Mouse (Mus musculus): Measurements from ENCODE around the gene Gnmt. TPM values are rescaled to one million over a fixed set of nuclear protein-coding genes. Genes with fewer than 3 reads are reported as not detected.

Gene Gnmt
- total and polyA plus RNA-seq, 3 experiments: 2.8 to 4.4 (median 3.3) TPM

DNA sequence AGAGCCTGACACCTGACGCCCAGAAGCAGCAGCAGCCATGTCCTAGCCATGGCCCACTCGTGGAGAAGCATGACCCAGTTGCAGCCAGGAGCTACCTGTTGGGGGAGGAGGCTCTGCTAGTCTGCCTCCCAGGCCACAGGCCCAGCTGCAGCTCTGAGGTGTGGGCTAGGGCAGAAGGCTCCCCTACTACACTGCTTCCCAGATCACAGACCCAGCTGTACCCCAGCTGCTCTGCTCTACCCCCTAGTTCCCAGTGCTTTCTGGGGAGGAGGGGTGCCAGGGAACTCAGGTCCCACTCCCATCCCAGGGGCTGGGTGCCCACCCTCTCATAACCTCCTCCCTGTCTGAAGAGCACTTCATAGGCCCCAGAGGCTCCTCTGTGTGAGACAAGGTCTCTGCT is 34.6 kb upstream of the Gnmt start, which contains the start of gene Ptcra:
TSS of gene Ptcra (minus strand) at position 169 of the 400 bp plus-strand sequence.
- WGBS: 73% methylated on average over 2 of the region's 2 CpGs
- DNase-seq: no peak
- intact Hi-C loops (cut with DNase I): no loop called here
- Histone ChIP-seq H3K79me2 (replicated peaks; ENCODE audit: control insufficient read depth, insufficient read depth, low read length) (no peaks in the 10 kb centered on the region), H3K36me3 (ENCODE audit: control insufficient read depth, insufficient read depth, low read length) (no peaks in the 10 kb centered on the region), H3K27me3 (ENCODE audit: control insufficient read depth, insufficient read depth, low read length) (no peaks in the 10 kb centered on the region), H3K27ac (no peak within 1 kb of the TSS), H3K9ac (ENCODE audit: low read depth, low read length) (no peak within 1 kb of the TSS), H3K4me1 (ENCODE audit: control insufficient read depth, insufficient read depth, low read length) (no peaks in the 10 kb centered on the region), H3K4me3 (no peak within 1 kb of the TSS)
- TF ChIP-seq POLR2A (IDR thresholded peaks at IDR 0.05; ENCODE audit: insufficient read depth, low read depth, low read length): no peak
- no peak for TF ChIP-seq EP300 (IDR thresholded peaks at IDR 0.05; ENCODE audit: insufficient read depth, low read depth, low read length)
- no peak for TF ChIP-seq CTCF (IDR thresholded peaks at IDR 0.05)

DNA sequence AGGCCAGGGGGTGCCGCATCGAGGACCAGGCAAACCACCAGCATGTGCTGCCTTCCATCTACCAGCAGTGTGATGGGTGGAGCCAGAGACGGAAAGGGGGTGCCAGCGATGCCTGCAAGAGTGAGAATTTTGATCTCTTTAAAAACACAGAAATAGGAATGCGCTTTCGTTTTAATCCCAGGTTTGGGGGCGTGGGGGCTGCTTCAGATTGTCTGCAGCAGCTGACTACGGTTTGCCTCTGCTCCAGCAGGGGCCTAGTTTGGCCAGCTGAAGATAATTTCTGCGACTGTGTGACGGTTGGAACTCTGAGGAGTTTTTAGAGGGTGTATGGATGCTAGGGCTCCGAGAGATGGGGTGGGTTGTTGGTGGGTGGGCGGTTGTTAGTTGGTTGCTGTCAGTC is 29.8 kb upstream of the Gnmt start:
- H3K36me3 ChIP-seq (ENCODE audit: control insufficient read depth, insufficient read depth, low read length): no peaks in the 10 kb centered on the region
- H3K9ac ChIP-seq (ENCODE audit: low read depth, low read length): no peak overlapping the region
- H3K4me3 ChIP-seq: no peak overlapping the region
- H3K79me2 ChIP-seq (replicated peaks; ENCODE audit: control insufficient read depth, insufficient read depth, low read length): no peaks in the 10 kb centered on the region
- DNase-seq: no peak
- intact Hi-C loops (cut with DNase I): no loop called here
- H3K27ac ChIP-seq: no peak overlapping the region
- no peaks in the 10 kb centered on the region for H3K27me3 ChIP-seq (ENCODE audit: control insufficient read depth, insufficient read depth, low read length)
- no peaks in the 10 kb centered on the region for H3K4me1 ChIP-seq (ENCODE audit: control insufficient read depth, insufficient read depth, low read length)
- TF ChIP-seq CTCF (IDR thresholded peaks at IDR 0.05) (no peak), POLR2A (IDR thresholded peaks at IDR 0.05; ENCODE audit: insufficient read depth, low read depth, low read length) (no peak), EP300 (IDR thresholded peaks at IDR 0.05; ENCODE audit: insufficient read depth, low read depth, low read length) (no peak)
- 76% methylated on average over 12 of the region's 12 CpGs for WGBS

DNA sequence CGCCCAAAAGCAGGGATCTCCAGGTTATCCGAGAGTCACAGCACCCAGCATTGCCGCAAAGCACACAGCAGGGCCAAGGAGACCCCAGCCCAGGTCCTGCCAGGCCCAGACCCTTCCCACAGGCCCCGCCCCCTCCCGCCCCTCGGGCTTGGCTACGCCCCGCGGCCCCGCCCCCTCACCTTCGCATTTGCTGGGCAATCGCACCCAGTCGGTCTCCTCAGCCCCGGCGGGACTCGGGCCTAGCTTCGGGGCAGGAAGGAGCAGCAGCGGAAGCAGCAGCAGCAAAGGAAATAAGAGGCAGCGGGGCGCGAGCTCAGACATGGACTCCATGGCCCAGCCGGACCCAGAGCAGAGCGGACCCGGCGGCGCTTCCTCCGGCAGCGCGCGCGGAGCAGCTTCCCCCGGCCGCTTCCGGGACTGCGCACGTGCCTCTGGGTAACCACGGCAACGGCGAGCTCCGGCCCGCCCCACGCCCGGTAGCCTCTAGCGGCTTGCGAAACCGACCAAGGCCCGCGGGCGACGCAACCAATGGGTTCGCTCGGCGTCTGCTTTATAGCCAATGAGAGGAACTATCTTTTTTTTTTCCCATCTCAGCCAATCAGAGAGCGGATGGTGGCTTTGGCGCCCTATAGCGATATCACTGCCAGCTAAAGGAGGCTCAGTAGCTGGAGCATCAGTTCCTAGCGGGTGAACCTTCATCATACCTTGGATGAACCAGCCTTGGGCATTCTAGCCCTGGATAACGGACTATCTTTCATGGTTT is 23.0 kb upstream of the Gnmt start, which contains the start of gene Cnpy3:
TSS of gene Cnpy3 (minus strand) at position 421 of the 763 bp plus-strand sequence.
- peaks cover 4% of the 10 kb centered on the region for H3K4me1 ChIP-seq (ENCODE audit: control insufficient read depth, insufficient read depth, low read length)
- DNase-seq: peak; percentile 94 to 98
- peak within 1 kb of the TSS; percentile 79 for H3K9ac ChIP-seq (ENCODE audit: low read depth, low read length)
- peak within 1 kb of the TSS; percentile 88 for H3K4me3 ChIP-seq
- no peaks in the 10 kb centered on the region; the same call in 1 of the 2 replicates for H3K79me2 ChIP-seq (replicated peaks; ENCODE audit: control insufficient read depth, insufficient read depth, low read length)
- TF ChIP-seq EP300 (IDR thresholded peaks at IDR 0.05; ENCODE audit: insufficient read depth, low read depth, low read length) (no peak), CTCF (IDR thresholded peaks at IDR 0.05) (no peak), POLR2A (IDR thresholded peaks at IDR 0.05; ENCODE audit: insufficient read depth, low read depth, low read length) (peak; percentile 61)
- under 1% methylated on average over 58 of the region's 58 CpGs for WGBS
- no peaks in the 10 kb centered on the region for H3K27me3 ChIP-seq (ENCODE audit: control insufficient read depth, insufficient read depth, low read length)
- intact Hi-C loops (cut with DNase I): loop anchor here (1.0 to 5.0 kb wide), 2 partner anchors 20 to 40 kb away; partner anchors contain the start of genes 2310039H08Rik and Pex6
- H3K27ac ChIP-seq: peak within 1 kb of the TSS; percentile 84
- H3K36me3 ChIP-seq (ENCODE audit: control insufficient read depth, insufficient read depth, low read length): no peaks in the 10 kb centered on the region

DNA sequence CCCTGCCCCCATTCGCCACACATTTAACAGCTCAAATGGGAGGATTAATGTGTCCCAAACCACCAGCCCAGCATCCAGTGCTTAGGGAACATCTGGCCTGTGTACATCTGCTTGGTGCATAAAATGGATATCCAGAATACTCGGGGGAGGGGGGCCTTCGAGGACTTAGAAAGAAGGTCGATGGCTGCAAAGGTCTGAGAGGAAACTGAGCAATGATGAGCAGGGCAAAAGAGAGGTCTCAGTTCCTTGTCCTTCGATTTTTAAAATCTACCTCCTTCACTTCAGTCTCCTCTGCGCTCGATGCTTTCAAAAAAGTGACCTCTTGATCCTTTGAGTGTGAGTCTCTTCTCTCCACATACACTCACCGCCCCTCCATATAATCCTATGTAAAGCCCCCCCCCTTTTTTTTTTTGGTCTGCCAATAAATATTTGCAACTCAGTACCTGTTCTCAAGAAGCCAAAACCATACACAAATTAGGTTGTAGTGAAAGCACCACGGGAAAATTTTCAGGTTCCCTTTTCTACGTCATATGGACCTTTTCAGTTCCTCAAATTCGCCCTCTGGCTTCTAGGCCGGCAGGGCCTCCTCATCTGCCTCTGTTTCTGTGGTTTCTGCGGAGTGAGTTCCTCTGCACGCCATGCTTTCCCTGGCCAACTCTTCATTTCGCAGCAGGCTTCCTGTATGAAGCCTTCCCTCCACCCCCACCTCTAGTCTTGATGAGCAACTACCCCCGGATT is 22.3 kb upstream of the Gnmt start:
- intact Hi-C loops (cut with DNase I): loop anchor here (5.0 kb wide), 1 partner anchor 39 kb away; the partner anchor contains the start of gene Pex6
- Histone ChIP-seq H3K79me2 (replicated peaks; ENCODE audit: control insufficient read depth, insufficient read depth, low read length) (no peaks in the 10 kb centered on the region; the same call in 1 of the 2 replicates), H3K27me3 (ENCODE audit: control insufficient read depth, insufficient read depth, low read length) (no peaks in the 10 kb centered on the region), H3K9ac (ENCODE audit: low read depth, low read length) (peak overlapping the region; percentile 79), H3K36me3 (ENCODE audit: control insufficient read depth, insufficient read depth, low read length) (no peaks in the 10 kb centered on the region), H3K4me3 (peak overlapping the region; percentile 88), H3K4me1 (ENCODE audit: control insufficient read depth, insufficient read depth, low read length) (peaks cover 4% of the 10 kb centered on the region), H3K27ac (peak overlapping the region; percentile 84)
- TF ChIP-seq POLR2A (IDR thresholded peaks at IDR 0.05; ENCODE audit: insufficient read depth, low read depth, low read length) (no peak), EP300 (IDR thresholded peaks at IDR 0.05; ENCODE audit: insufficient read depth, low read depth, low read length) (0 out of 2 replicates have a peak, but pooled peaks have one; percentile 14), CTCF (IDR thresholded peaks at IDR 0.05) (no peak)
- WGBS: 23% methylated on average over 16 of the region's 16 CpGs
- DNase-seq: no peak

DNA sequence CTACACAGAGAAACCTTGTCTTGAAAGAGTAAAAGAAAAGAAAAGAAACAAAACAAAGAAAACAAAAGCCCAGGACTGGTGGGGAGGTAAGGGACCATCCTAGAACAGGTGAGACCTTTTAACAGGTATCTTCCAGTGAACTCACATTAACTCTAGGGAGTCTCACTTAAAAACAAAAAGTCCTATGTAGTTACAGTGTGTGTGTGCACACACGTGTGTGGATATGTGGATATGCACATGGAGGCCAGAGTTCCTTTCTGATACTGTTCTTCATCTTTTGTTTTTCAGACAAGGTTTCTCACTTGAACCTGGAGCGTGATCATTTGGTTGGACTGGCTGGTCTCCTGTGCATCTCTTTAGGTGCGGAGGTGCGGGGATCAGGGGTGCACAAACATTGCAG is 21.6 kb upstream of the Gnmt start:
- intact Hi-C loops (cut with DNase I): loop anchor here (5.0 kb wide), 1 partner anchor 38 kb away; the partner anchor contains the start of gene Pex6
- no peak for DNase-seq
- Histone ChIP-seq H3K36me3 (ENCODE audit: control insufficient read depth, insufficient read depth, low read length) (no peaks in the 10 kb centered on the region), H3K9ac (ENCODE audit: low read depth, low read length) (no peak overlapping the region), H3K27me3 (ENCODE audit: control insufficient read depth, insufficient read depth, low read length) (no peaks in the 10 kb centered on the region), H3K79me2 (replicated peaks; ENCODE audit: control insufficient read depth, insufficient read depth, low read length) (no peaks in the 10 kb centered on the region; the same call in 1 of the 2 replicates), H3K27ac (no peak overlapping the region; the same call in none of the 2 replicates), H3K4me3 (no peak overlapping the region), H3K4me1 (ENCODE audit: control insufficient read depth, insufficient read depth, low read length) (peaks cover 4% of the 10 kb centered on the region)
- 90% methylated on average over 4 of the region's 4 CpGs for WGBS
- TF ChIP-seq EP300 (IDR thresholded peaks at IDR 0.05; ENCODE audit: insufficient read depth, low read depth, low read length) (no peak), CTCF (IDR thresholded peaks at IDR 0.05) (no peak), POLR2A (IDR thresholded peaks at IDR 0.05; ENCODE audit: insufficient read depth, low read depth, low read length) (no peak)
